Mouse (Mus musculus): ENCODE results near the gene Cyth1.

Gene Cyth1

DNA sequence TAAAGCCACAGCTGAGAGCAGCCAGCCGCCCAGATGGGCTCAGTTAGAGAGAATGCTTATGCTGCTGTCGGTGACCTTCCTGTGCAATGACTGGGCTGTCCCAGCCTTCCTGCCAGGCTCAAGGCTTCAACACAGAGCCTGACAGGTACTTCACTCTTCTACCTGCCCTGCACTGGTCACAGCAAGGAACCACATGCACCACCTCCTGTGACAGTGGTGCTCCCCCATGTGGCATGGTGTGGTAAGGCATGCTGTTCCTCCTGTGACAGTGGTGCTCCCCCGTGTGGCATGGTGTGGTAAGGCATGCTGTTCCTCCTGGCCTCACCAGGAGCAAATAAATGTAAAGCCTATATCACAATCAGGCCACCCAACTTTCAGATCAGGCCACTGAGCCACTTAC lies 145.6 kb downstream of the Cyth1 start:
- DNase-seq: peak; percentile 92

DNA sequence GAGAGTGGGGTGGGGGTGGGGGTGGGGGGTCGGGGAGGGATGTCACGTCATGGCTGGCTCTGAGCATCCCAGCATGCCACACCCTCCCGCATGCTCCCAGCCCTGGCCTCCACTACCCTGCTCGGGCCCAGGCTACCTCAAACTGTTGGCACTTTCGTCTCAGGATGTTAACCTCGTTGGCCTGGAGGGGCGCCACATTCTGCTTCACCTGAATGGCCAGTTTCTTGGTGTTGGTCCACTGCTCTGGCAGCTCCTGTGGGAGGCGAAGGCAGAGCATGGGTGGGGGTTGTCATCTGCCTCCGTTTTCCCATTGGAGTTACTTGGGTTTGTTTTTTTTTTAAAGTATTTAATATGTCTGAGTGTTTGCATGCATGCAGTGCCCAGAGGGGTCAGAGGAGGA lies 147.3 kb downstream of the Cyth1 start:
- no peak for DNase-seq

DNA sequence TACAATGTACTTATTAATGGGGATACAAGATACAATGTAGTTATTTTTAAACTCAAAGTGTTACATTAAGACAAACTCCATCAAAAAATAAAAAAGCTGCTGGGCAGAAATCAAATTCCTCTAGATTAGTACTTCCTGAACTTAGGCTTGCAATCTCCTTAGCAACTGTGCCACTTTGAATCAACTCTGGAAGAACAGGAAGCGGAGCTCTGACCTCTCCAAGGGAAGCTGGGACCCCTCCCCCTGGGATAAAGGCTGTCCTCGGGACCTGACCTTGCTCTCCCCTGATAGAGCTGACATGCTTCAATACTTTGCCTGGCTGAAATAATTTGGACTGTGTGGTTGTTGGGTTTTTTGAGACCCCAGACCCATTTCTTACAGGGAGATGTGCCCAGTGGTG lies 151.7 kb downstream of the Cyth1 start:
- no peak for DNase-seq

DNA sequence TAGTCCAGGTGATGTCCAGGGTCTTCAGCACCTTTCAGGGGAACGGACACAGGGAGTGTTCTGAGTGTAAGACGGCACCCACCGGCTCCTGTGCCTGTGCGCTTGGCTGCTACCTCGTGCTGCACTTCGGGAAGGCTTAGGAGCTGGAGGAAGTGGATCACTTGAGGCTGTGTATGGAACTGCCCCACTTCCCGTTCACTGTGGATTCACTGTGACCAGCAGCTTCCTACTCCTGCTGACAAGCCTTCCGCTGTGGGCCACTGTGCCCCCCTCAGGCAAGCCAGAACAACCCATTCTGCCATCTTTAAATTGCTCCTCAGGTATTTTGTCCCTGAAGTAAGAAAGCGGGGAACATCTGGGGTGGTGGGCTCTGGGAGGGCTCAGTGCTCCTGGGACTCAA lies 153.4 kb downstream of the Cyth1 start:
- no peak for DNase-seq

DNA sequence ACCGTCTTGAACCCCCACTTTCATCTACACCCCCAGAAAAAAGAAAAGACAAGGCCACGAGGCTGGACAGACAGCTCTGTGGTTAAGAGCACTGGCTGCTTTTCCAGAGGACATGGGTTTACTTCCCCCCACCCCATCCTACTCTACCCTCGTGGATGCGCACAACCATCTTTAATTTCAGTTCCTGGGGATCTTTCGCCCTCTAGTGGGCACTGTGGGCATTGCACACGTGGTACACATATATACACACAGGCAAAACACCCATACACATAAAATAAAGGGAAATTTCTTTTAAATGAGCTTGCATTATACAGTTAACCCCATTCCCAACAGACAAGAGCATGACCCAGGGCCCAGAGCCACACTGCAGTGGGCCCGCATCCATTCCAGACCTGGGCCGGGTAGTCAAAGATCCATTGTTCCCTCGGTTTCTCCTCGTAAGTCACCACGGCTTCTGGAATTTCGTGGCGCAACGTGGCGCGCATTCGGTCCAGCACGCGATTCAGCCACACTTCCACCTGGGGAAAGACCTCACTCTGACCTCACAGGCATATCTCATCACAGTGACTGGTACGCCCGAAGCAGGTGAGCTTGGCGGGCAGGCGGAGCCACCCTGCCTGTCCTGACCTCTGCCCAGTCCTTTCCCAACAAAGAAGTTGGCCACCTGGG lies 157.3 kb downstream of the Cyth1 start:
- DNase-seq: no peak

DNA sequence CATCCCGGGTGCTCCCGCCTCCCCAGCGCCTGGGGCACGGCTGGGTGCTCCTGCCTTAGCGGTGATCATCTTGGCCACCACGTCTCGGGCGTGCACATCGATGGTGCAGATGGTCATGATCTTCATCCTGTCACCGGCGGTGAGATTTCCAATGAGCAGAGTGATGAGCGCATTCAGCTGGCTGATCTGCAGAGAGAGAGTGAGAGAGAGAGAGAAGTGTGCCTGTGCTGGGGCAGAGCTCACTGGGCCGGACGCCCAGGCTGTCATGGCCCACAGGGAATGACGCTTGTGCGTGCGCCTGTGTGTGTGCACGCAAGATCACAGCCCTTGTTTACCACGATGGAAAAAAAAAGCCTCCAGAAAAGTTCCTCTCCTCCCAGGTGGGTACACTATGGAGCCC lies 159.5 kb downstream of the Cyth1 start:
- no peak for DNase-seq

DNA sequence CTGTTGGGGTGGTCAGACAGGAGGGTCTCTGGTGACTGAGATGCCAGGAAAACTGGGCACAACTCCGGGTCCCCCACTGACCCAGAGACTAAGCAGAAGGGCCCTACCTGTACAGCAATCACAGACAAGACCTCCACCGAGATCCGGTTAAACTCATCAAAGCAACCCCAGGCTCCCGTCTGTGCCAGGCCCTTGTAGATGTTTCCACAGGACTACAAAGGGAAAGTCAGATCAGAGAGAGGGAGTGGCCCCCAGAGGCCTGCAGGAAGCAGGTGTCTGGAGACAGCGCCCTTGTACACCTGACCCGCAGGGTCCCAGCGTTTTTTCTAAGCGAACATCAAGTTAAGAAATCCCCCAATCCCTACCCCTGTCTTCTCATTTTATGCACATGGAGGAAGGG lies 162.4 kb downstream of the Cyth1 start:
- peak; percentile 62 for DNase-seq

DNA sequence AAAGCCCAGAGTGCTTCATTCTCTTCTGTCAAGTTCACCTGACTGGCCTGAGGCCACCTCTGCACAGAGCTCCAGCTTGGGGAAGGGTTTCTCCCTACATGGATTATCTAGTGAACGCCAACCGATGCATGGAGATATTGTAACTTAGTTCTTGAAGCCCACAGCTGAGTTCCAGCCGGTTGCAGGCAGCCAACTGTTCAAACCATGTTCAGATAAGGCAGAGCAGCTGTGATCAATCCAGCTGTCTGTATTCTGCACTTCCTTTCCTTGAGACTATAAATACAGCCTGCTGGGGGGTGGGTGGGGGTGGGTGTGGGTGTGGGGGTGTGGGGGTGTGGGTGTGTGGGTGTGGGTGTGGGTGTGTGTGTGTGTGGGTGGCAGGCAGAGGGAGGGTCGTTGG lies 163.2 kb downstream of the Cyth1 start:
- DNase-seq: peak; percentile 57

DNA sequence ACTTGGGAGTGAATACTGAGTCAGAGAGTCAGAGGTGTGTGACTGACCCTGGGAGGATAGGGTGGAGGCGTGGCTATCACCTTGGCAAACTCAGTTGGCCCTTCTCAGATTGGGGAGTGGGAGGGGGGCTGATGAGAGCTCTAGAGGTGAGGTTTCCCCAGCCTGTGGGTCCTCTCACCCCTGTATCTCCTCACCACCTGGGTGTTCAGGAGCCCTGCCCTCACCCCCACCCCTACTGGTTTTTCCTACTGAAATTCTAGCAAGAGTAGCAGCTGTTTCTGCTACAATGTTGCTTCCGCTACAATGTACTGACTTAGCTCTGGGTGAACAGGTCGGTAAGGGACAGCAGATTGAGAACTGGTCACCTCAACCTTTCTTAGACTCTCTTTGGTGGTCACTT lies 164.1 kb downstream of the Cyth1 start:
- DNase-seq: peak; percentile 56

DNA sequence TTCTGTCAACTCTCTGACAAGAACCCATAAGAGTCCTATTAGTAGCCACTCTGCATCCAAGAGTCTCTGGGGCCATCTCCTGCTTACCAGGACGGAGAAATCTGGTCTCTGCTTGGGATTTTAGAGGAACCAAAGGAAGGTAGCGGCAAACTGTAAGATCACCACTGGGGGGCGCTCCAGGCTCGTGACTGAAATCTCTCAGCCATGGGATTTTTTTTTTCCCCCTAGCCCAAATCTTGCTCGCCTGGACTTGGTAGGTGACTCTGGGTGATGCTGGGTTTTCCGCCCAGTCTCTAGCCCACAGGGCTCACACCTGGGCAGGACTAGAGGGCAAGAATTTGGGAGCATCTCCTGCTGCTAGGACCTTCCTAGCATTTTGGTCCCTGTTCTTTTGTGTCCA lies 164.6 kb downstream of the Cyth1 start:
- DNase-seq: peak; percentile 82

DNA sequence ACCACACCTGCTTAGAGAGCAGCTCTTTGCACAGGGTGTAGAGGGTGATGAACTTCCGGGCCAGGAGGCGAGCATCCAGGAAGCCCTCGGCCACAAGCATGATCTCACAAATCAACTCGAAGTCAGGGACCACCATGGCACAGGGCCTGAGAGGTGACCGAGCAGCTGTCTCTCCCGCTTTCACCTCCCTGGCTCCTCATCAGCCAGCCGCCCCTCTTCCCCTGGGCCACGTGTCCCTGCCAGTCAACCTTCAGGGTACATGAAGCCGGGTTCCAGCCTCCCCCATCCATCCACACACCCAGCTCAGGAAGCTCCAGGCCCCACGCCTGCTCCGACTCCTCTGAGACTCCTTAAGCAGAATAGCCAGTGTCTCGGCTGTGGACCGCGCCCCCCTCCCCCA lies 166.1 kb downstream of the Cyth1 start:
- no peak for DNase-seq

Measured in thymus, postnatal 14 days (tissue).